Mouse (Mus musculus): ENCODE results near the gene Plcb4. TPM values are rescaled to one million over a fixed set of nuclear protein-coding genes. Genes with fewer than 3 reads are reported as not detected.
A peak's percentile ranks its signal among the peaks of the same experiment; 100 is the strongest.

The Plcb4 gene
- polyA plus RNA-seq, 1 experiment from 2014 or later, result 14.5 TPM

DNA sequence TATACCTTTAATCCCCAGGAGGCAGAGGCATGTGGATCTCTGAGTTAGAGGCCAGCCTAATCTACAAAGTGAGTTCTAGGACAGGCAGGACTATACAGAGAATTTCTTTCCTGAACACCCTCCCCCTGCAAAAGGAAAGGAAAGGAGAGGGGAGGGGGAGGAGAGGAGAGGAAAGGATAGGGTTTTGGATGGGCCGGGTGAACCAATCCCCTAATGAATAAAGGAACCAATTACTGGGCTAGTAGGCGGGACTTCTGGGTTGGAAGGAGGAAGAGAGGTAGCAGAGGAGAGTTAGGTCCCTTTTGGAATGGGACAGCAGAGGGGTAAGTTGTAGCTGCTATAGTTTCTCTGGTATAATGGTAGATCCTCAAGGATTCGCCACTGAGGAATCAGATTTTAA, 12.6 kb upstream of the Plcb4 start:
- WGBS, result 73% methylated on average over 3 of the region's 3 CpGs
- H3K4me1 ChIP-seq (ENCODE audit: control insufficient read depth, insufficient read depth, low read length), result no peaks in the 10 kb centered on the region
- no peaks in the 10 kb centered on the region; the same call in 1 of the 2 replicates for H3K9me3 ChIP-seq (ENCODE audit: control insufficient read depth, low read length)
- no peaks in the 10 kb centered on the region for H3K36me3 ChIP-seq (ENCODE audit: control insufficient read depth, insufficient read depth, low read length)
- no peaks in the 10 kb centered on the region for H3K27me3 ChIP-seq (ENCODE audit: control insufficient read depth, insufficient read depth, low read length)
- ATAC-seq (ENCODE audit: low FRiP score), result no peak
- no peak for DNase-seq (ENCODE audit: low spot score, missing footprints)
- H3K4me3 ChIP-seq (ENCODE audit: low read depth, low read length), result no peak overlapping the region
- no peak overlapping the region for H3K9ac ChIP-seq (ENCODE audit: low read length)
- no peak overlapping the region for H3K27ac ChIP-seq (ENCODE audit: low read depth, low read length)
- no peak overlapping the region for H3K4me2 ChIP-seq

DNA sequence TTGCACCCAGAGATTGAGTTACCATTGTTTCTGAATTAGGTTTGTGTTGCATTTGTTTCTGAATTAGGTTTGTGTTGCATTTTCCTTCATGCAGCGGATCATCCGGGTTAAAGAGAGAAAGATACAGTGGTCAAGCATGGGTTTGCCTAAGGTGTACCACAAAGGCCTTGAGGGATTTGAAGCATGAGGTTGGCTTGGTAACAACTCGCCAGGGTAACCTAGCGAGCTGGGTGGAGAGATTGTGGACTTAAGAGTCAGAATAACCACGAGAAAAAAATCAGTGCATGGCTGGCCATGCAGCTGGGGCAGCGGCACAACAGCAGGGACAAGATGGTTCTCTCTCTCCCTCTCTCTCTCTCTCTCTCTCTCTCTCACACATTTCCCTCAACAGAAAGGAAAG, 12.2 kb upstream of the Plcb4 start:
- no peak overlapping the region for H3K4me3 ChIP-seq (ENCODE audit: low read depth, low read length)
- H3K9me3 ChIP-seq (ENCODE audit: control insufficient read depth, low read length), result no peaks in the 10 kb centered on the region; the same call in 1 of the 2 replicates
- 82% methylated on average over 6 of the region's 6 CpGs for WGBS
- ATAC-seq (ENCODE audit: low FRiP score), result no peak
- H3K36me3 ChIP-seq (ENCODE audit: control insufficient read depth, insufficient read depth, low read length), result no peaks in the 10 kb centered on the region
- H3K27ac ChIP-seq (ENCODE audit: low read depth, low read length), result no peak overlapping the region
- no peak for DNase-seq (ENCODE audit: low spot score, missing footprints)
- no peak overlapping the region for H3K9ac ChIP-seq (ENCODE audit: low read length)
- no peaks in the 10 kb centered on the region for H3K4me1 ChIP-seq (ENCODE audit: control insufficient read depth, insufficient read depth, low read length)
- no peak overlapping the region for H3K4me2 ChIP-seq
- H3K27me3 ChIP-seq (ENCODE audit: control insufficient read depth, insufficient read depth, low read length), result no peaks in the 10 kb centered on the region

- H3K9me3 ChIP-seq (ENCODE audit: control insufficient read depth, low read length), result no peaks in the 10 kb centered on the region
Measured at GRCm38 (mm10) chr2:135647985-135648384, 10.8 kb upstream of the Plcb4 start.

GRCm38 (mm10) chr2:135650885-135651284, 7.9 kb upstream of the Plcb4 start:
- Histone ChIP-seq H3K27ac (ENCODE audit: low read depth, low read length) (no peak overlapping the region), H3K4me2 (no peak overlapping the region), H3K36me3 (ENCODE audit: control insufficient read depth, insufficient read depth, low read length) (no peaks in the 10 kb centered on the region), H3K9me3 (ENCODE audit: control insufficient read depth, low read length) (no peaks in the 10 kb centered on the region), H3K4me3 (ENCODE audit: low read depth, low read length) (no peak overlapping the region), H3K27me3 (ENCODE audit: control insufficient read depth, insufficient read depth, low read length) (no peaks in the 10 kb centered on the region), H3K9ac (ENCODE audit: low read length) (no peak overlapping the region), H3K4me1 (ENCODE audit: control insufficient read depth, insufficient read depth, low read length) (no peaks in the 10 kb centered on the region)
- ATAC-seq (ENCODE audit: low FRiP score) (no peak), DNase-seq (ENCODE audit: low spot score, missing footprints) (no peak)
- 79% methylated on average over 3 of the region's 3 CpGs for WGBS

More at GRCm38 (mm10) chr2:135647985-135648384, 10.8 kb upstream of the Plcb4 start:
- Histone ChIP-seq H3K4me3 (ENCODE audit: low read depth, low read length) (no peak overlapping the region), H3K4me1 (ENCODE audit: control insufficient read depth, insufficient read depth, low read length) (no peaks in the 10 kb centered on the region), H3K27ac (ENCODE audit: low read depth, low read length) (no peak overlapping the region), H3K9ac (ENCODE audit: low read length) (no peak overlapping the region), H3K27me3 (ENCODE audit: control insufficient read depth, insufficient read depth, low read length) (no peaks in the 10 kb centered on the region), H3K4me2 (no peak overlapping the region), H3K36me3 (ENCODE audit: control insufficient read depth, insufficient read depth, low read length) (no peaks in the 10 kb centered on the region)
- no peak for ATAC-seq (ENCODE audit: low FRiP score)
- no peak for DNase-seq (ENCODE audit: low spot score, missing footprints)
- 81% methylated on average over 4 of the region's 4 CpGs for WGBS

DNA sequence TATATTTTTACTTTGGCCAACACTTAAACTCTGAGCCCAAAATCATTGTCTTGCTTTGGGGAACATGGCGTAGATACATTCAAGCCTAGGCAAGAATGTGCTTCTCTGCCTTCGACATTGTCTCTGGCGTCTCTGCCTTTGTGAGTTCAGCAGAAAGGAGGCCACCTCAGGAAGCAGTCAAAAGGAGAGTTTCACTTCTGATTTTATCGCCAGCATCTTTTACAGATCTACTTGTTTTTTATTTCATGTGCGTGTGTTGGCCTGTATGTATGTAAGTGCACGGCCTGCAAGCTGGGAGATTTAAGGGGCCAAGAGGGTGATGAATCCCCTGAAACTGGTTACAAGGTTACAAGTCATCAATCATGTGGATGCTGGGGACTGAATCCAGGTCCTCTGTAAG, 6.8 kb upstream of the Plcb4 start:
- WGBS, result 91% methylated on average over 6 of the region's 6 CpGs

DNA sequence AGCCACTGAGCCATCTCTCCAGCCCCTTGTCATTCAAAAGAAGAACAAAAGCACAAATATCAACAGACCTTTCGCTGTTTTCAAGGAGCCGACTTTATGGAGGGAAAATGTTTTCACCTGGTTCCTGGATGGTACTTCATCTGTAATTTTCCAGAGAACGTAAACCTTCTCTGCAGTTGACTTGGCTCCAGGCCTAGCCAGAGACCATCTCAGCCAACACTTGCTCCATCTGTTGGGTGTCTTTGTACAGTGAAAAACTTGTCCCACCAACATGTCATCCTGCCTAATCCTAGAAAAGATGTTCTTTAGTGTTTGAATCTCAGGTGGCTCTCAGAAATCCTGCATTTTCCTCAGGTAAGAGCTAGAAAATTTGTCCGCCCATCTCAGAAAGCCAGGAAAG, 6.4 kb upstream of the Plcb4 start:
- Histone ChIP-seq H3K36me3 (ENCODE audit: control insufficient read depth, insufficient read depth, low read length) (no peaks in the 10 kb centered on the region), H3K9ac (ENCODE audit: low read length) (no peak overlapping the region), H3K4me3 (ENCODE audit: low read depth, low read length) (no peak overlapping the region), H3K9me3 (ENCODE audit: control insufficient read depth, low read length) (no peaks in the 10 kb centered on the region), H3K4me1 (ENCODE audit: control insufficient read depth, insufficient read depth, low read length) (no peaks in the 10 kb centered on the region), H3K27me3 (ENCODE audit: control insufficient read depth, insufficient read depth, low read length) (no peaks in the 10 kb centered on the region), H3K27ac (ENCODE audit: low read depth, low read length) (no peak overlapping the region), H3K4me2 (no peak overlapping the region)
- DNase-seq (ENCODE audit: low spot score, missing footprints) (no peak), ATAC-seq (ENCODE audit: low FRiP score) (no peak)
- 89% methylated on average over 4 of the region's 4 CpGs for WGBS

More for the DNA sequence above, 6.8 kb upstream of the Plcb4 start:
- no peak for DNase-seq (ENCODE audit: low spot score, missing footprints)
- no peak for ATAC-seq (ENCODE audit: low FRiP score)
- Histone ChIP-seq H3K36me3 (ENCODE audit: control insufficient read depth, insufficient read depth, low read length) (no peaks in the 10 kb centered on the region), H3K9ac (ENCODE audit: low read length) (no peak overlapping the region), H3K4me1 (ENCODE audit: control insufficient read depth, insufficient read depth, low read length) (no peaks in the 10 kb centered on the region), H3K27me3 (ENCODE audit: control insufficient read depth, insufficient read depth, low read length) (no peaks in the 10 kb centered on the region), H3K9me3 (ENCODE audit: control insufficient read depth, low read length) (no peaks in the 10 kb centered on the region), H3K4me2 (no peak overlapping the region), H3K4me3 (ENCODE audit: low read depth, low read length) (no peak overlapping the region), H3K27ac (ENCODE audit: low read depth, low read length) (no peak overlapping the region)

- ATAC-seq (ENCODE audit: low FRiP score), result no peak
- Histone ChIP-seq H3K4me3 (ENCODE audit: low read depth, low read length) (no peak overlapping the region), H3K4me2 (no peak overlapping the region), H3K9ac (ENCODE audit: low read length) (no peak overlapping the region), H3K36me3 (ENCODE audit: control insufficient read depth, insufficient read depth, low read length) (no peaks in the 10 kb centered on the region), H3K27me3 (ENCODE audit: control insufficient read depth, insufficient read depth, low read length) (no peaks in the 10 kb centered on the region), H3K27ac (ENCODE audit: low read depth, low read length) (no peak overlapping the region), H3K9me3 (ENCODE audit: control insufficient read depth, low read length) (no peaks in the 10 kb centered on the region), H3K4me1 (ENCODE audit: control insufficient read depth, insufficient read depth, low read length) (peaks cover 3% of the 10 kb centered on the region)
- DNase-seq (ENCODE audit: low spot score, missing footprints), result no peak
- 89% methylated on average over 1 of the region's 1 CpGs for WGBS
Measured at GRCm38 (mm10) chr2:135655948-135656347, 2.9 kb upstream of the Plcb4 start.

- H3K9ac ChIP-seq (ENCODE audit: low read length), result no peak overlapping the region
- no peaks in the 10 kb centered on the region for H3K27me3 ChIP-seq (ENCODE audit: control insufficient read depth, insufficient read depth, low read length)
- no peaks in the 10 kb centered on the region for H3K9me3 ChIP-seq (ENCODE audit: control insufficient read depth, low read length)
- H3K27ac ChIP-seq (ENCODE audit: low read depth, low read length), result no peak overlapping the region
- DNase-seq (ENCODE audit: low spot score, missing footprints) (no peak), ATAC-seq (ENCODE audit: low FRiP score) (no peak)
- H3K4me1 ChIP-seq (ENCODE audit: control insufficient read depth, insufficient read depth, low read length), result peaks cover 4% of the 10 kb centered on the region
- H3K4me2 ChIP-seq, result no peak overlapping the region
- WGBS, result 77% methylated on average over 6 of the region's 6 CpGs
- H3K36me3 ChIP-seq (ENCODE audit: control insufficient read depth, insufficient read depth, low read length), result no peaks in the 10 kb centered on the region
- no peak overlapping the region for H3K4me3 ChIP-seq (ENCODE audit: low read depth, low read length)
Measured at GRCm38 (mm10) chr2:135656586-135656985, 2.2 kb upstream of the Plcb4 start.

GRCm38 (mm10) chr2:135659391-135660180, 775 bp downstream of the Plcb4 start:
- under 1% methylated on average over 35 of the region's 97 CpGs for WGBS

More at GRCm38 (mm10) chr2:135659391-135660180, 775 bp downstream of the Plcb4 start:
- H3K4me3 ChIP-seq (ENCODE audit: low read depth, low read length), result peak overlapping the region; percentile 77
- DNase-seq (ENCODE audit: low spot score, missing footprints) (peak; percentile 97), ATAC-seq (ENCODE audit: low FRiP score) (peak; percentile 74)
- H3K9ac ChIP-seq (ENCODE audit: low read length), result peak overlapping the region; percentile 96
- H3K4me2 ChIP-seq, result peak overlapping the region; percentile 65
- no peaks in the 10 kb centered on the region for H3K9me3 ChIP-seq (ENCODE audit: control insufficient read depth, low read length)
- peak overlapping the region; percentile 96 for H3K27ac ChIP-seq (ENCODE audit: low read depth, low read length)
- peaks cover 4% of the 10 kb centered on the region for H3K4me1 ChIP-seq (ENCODE audit: control insufficient read depth, insufficient read depth, low read length)
- no peaks in the 10 kb centered on the region for H3K36me3 ChIP-seq (ENCODE audit: control insufficient read depth, insufficient read depth, low read length)
- H3K27me3 ChIP-seq (ENCODE audit: control insufficient read depth, insufficient read depth, low read length), result no peaks in the 10 kb centered on the region

Data from midbrain, embryonic 11.5 days (tissue).